Mouse (Mus musculus) frontal cortex, postnatal 25 days (tissue): ENCODE data around the gene Decr2.
"Not testable (repeated sequence)": the region's sequence is repeated elsewhere in the genome, so short reads cannot be mapped to it uniquely, and the experiment has no call there.

Experiments used
- DNase-seq, 2 experiments: peaks; one replicate each; pipeline ENCODE4 v3.0.0; 2022; ENCODE audit warnings: low spot score in 2 of 2

The Decr2 gene

DNA sequence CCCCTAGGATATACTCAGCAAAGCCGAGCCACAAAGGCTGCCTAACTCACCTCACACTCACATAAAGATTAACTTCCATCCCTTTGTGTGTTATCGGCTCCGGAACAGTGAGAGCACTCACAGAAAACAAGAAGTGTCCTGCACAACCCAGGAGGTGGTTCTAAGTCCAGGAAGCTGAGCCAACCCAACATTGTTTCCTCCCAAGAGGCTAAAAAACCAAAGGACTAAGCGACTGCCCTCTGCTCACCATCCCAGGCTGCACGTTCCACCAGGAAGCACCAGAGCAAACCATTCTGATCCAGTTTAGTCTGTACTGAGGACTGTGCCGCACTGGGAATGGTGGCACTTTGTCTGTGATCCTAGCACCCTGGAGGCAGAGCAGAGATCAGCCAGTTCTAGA is 25.2 kb downstream of the Decr2 start:
- no peak for DNase-seq

DNA sequence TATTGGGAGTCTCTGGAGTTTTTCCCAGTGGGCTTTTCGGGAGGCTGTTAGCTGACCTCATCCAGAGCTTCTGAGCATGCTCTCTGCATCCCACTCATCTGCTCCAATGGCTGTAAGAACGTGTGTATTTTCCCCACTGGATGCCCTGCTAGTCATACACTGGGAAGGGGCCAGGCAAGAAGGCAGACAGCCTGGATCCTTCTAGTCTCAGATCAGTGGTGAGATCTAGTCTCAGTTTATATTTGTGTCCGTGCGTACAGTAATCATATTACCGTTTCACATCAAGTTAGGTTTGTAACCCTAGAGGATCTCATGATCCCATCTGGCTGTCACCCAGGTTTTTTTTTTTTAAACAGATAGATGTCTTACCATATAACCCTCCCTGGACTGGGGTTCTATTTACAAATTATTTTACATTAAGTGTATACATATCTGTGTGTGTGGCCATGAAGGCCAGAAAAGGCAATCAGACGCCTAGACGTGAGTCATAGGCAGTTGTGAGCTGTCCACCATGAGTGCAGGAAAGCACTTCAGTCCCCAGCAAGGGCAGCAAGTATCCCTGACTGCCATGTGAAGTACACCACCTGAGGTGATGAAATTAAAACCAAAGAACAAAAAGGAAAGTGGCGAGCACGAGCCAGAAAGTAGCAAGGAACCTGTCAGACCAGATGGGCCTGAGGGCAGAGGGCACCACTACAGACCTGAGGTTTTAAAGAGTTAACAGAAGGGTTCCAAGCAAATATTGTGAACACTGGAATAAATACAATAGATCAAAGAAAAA is 32.2 kb downstream of the Decr2 start:
- no peak for DNase-seq

DNA sequence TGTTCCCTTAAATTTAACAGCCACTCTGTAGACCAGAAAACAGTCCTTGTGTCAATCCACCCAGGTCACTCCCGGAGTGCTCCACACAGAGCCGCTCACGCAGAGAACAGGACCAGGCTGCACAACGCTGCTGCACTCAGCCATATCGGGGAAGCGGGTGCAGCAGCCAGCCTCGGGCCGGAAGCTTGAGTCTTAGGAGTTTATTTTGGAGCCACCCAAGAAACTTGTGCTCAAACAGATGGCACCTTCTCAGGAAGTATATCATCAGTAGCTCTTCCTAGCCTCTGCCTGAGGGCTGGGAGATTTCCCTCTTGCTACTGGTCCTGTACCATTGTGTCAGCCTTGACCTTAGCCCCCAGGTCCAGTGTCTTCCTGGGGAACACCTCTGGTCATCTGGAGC is 32.9 kb downstream of the Decr2 start:
- no peak for DNase-seq

DNA sequence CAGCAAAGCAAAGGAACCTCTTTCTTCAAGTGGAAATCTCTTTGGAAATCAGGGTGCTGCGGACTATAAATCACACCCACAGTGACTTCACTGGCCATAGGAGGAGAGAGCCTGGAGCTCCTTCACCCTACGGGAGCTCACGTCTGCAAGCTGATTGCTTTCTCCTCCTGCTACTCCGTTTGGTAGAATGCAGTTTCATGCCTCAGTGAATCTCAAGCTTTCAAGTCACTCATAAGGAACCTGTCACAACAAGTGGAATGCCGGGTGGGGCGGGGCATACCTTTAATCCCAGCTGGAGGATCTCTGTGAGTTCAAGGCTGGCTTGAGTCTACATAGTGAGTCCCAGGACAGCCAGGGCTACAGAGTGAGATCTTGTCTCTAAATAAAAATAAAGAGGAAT is 35.0 kb downstream of the Decr2 start:
- DNase-seq, result no peak

DNA sequence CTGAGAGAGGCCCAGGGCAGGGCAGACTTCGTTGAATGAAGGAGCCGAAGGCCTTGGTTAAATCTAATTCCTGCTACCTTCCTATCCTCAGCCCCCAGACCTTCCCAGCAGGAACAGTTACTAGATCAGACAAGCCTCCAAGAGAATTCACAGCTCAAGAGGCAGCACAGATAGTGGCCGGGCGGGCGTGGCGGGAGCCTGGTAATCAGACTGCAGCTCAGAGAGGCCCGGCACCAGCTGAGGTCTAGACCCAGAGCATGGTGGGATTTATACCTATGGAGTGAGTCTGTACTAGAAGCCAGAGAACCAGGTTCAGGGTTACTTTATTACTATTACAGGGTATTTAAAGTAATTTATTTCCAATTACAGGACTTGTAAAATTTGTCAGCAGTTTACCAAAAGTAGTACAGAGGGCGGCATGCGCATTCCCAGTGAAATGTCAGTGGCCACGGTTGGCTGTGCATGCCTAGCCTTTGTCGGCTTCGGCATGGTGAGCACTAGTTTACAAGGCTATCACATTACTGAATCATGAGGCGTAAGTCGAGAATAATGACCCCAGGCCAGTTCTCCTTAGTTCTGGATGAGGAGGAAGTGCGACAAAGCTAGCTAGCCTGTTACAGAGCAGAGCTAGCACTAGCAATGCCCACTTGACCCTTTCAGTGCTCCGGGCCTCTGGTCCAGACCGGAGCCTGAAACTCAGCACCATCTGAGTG is 35.8 kb downstream of the Decr2 start:
- no peak for DNase-seq

DNA sequence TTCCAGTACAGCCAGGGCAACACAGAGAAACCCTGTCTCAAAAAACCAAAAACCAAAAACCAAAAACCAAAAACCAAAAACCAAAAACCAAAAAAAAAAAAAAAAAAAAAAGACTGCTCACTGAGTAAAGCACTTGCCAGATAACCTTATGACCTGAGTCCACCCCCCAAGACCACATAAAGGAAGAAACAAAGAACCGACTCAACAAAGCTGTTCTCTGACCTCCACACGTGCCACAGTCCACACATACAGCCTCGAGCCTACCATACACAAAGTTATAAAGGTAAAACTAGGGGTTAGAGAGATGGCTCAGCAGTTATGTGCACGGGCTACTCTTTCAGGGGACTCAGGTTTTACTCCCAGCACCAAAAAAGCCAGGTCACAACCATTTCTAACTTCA is 37.4 kb downstream of the Decr2 start:
- no peak for DNase-seq

DNA sequence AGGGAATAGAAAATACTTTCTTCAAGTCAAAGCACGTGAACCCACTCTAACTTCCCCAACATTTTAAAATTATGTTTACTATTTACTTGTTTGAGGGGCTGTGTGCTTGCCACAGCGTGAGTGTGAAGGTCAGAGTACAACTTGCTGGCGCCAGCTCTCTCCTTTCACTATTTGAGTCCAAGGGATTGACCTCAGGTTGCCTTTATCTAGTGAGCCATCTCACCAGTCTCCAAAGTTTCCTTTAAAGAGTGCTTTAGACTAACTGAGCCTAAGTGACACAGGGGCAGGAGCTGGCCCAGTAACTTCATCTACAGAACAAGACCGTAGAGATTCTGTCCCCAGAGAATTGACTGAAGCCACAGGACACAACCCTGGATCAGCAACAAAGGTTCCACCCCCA is 38.1 kb downstream of the Decr2 start:
- no peak for DNase-seq

DNA sequence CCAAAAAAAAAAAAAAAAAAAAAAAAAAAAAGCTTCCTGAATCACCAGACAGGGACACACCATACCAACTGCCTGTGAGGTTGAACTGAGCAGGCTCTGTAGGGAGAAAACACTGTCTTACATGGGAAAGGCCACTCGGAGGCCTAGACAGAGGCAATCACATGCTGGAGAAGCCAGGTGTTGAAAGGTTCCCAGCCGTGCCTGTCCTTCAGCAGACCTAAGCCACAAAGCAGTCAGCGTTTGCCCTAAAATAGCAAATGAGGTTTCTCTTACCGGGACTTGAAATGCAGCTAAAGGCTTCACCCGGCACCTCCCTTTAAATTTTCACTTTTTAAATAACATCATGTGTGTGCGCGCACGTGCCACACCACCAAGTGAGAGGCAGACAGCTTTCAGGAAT is 42.0 kb downstream of the Decr2 start:
- no peak for DNase-seq

DNA sequence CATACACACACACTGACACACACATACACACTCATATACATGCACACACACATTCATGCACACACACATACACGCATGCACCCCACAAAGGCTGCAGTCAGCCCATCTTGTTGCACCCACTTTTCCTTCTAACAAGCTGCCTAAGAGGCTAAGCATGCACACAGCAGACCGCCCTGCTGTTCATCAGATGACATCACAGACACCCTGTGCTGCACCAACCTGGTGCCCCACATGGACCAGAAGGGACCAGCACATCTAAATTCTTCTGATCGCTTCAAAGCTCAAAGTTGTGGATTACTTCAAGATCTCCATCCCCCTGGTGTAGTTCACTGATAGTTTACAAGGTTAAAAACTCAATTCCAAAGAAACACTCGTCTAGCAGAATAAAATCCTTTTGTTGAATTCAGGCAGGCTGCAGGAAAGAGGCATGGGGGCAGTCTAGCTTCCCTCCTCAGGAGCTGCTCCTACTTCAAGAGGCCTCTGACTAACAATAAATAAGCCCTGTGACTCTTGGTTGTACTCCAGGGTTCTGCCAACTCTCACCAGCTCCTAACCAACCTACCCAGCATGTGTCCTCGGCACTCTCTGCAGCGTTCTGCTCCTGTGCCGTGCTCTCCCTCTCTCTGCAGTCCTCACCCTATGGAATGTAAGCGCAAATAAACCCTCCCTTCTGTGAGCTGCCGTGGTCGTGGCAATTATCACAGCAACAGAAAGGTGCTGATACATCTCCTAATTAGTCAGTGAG is 43.7 kb downstream of the Decr2 start:
- DNase-seq, result no peak

DNA sequence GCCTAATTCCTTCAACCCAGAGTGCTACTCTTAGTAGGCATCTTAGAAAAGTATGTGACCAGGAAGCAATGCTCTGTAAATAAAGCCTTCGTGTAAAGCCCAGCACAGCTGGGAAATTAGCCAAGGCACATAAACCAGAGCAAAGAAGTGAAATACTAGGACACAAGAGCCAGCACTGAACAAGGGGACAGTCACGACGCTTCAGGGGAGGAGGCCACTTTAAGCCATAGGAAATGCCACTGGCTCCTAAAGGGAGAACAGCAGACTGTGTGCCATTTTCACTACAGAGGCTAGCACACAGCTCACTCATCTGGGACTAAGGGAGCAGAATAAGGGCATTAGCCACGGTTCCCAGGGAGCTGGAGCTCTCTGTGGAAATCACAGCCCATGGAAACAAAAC is 44.9 kb downstream of the Decr2 start:
- no peak for DNase-seq

DNA sequence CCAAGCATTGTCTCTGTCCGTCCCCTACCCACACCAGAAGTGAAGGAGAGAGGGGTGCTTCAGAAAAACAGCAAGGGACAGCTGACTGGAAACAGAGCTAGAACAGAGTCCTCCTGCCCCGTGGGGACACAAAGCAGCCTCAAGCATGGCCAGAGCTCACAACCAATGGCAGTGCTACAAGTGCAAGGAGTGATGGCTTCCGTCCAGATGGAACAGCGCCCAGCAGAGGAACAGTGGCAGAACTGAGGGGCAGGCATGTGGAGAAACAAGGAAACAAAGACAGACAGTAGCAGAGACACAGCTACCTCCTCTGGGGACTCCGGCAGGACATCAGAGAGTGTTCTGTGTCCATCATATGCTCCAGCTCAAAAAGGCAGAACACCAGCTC is 46.9 kb downstream of the Decr2 start:
- peak; percentile 51 to 56 for DNase-seq

DNA sequence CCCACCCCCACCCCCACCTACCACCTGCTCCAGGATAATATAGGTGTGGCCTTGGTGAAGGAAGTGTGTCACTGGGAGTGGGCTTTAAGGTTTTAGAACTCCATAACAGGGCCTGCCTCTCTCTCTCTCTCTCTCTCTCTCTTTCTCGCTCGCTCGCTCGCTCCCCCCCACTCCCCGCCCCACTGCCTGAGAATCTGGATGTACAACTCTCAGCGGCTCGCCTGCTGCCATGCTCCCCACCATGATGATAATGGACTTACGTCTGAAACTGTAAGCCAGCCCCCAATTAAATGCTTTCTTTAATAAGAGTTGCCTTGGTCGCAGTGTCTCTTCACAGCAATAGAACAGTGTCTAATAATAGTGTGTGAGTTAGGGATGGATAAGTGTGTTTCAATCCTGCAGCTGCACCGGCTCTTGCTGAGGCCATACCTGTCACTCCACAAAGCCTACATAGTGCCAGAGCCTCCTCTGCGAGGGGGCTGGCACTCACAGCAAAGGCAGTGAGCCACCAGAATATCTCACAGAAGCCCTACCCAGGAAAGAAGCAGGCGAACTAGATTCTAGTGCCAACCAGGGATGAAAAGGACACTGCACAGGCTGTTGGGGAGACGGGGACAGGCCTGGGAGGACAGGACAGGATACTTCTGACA is 47.4 kb downstream of the Decr2 start:
- DNase-seq, result no peak

DNA sequence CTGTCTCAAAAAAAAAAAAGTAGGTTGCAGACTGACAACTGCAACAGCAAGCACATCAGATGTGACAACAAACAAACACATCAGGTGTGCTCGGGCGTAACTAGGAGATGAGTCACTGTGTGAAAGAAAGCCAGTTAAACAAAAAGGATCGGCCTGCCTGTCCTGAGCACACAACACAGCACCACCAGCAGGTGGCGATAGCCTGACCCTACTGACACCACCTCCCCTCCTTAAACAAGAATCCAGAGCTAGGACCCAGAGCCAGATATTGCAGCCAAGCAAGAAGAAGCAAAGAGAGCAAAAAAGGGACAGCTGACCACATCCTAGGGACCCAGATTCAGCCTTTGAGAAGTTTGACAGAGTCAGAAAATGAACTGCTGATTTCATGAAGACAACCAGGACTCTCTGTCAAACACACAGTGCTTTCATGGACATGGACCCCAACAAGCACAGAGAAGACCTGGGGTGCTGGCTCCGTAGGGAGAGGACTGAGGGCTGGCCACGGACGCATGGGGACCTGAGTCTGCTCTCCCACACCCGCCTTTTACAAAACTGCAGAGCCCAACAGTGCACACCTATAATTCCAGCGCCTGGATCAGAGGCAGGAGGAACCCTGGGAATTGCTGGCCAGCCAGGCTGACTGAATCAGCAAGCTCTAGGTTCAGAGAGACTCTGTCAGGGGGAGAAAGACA is 48.9 kb downstream of the Decr2 start:
- no peak for DNase-seq

DNA sequence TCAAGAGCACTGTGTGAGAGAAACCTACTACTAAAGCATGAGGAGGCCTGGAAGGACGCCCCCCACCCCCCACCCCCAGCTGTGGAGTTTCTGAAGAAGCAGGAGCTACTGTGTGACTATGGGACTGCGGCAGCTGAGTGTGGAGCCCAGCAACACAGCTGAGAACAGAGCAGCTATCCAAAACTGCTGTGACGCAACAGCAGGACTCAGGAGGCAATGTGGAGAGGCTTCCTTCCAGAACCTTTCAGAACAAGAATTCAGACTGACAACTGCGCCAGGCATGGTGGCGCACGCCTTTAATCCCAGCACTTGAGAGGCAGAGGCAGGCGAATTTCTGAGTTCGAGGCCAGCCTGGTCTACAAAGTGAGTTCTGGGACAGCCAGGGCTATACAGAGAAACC is 49.4 kb downstream of the Decr2 start:
- not testable (repeated sequence) for DNase-seq

DNA sequence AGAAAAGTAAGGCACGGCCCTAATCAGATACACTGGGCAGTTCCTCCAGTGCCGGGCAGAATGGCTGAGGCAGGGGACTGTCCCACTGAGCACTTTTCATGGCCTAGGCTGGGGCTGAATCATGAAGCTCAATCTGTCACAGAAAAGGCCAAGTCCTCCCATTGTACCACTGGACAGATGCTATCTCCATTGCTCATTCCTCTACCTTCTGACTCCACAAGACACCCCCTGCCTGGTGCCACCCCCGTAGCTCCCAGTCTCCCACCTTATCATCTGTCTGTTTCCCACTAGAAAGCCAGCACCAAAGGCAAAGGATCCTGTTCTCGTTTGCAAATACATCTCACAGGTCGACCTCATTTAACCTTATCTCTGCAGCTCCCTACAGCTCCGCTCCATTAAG is 58.1 kb downstream of the Decr2 start:
- DNase-seq, result no peak

DNA sequence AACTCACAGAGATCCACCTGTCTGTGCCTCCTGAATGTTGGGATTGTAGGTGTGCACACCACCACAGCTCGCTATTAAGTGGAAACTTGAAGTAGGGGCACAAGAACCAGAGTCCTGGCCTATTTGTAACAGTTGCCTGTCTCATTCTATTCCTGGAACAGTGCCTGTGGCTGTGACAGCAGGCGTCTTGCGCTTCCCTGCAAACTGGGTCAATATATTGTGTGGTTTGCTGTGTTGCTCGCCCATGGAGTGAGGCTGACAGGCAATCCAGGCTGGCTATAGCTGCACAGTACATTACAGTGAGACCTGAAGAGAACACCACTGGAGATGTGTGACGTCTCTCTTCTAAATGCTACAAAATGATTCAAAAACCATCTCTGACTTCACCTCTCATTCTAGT is 58.6 kb downstream of the Decr2 start:
- DNase-seq, result no peak
